Mouse (Mus musculus): ENCODE results near the gene Elp4. TPM values are rescaled to one million over a fixed set of nuclear protein-coding genes. Genes with fewer than 3 reads are reported as not detected.

Elp4 gene
- total RNA-seq, 4 experiments from 2014 or later: 13.5 to 23.1 (median 16.5) TPM

Other genes with a start within 250 kb of the Elp4 start
- not detected for gene Pax6, start 235.7 kb downstream of the Elp4 start, total RNA-seq (2022)
- gene Immp1l, start 74 bp upstream of the Elp4 start, total RNA-seq (2022): 10 to 100 TPM; 33.4 to 50.7 (median 36.8) TPM
- gene Dnajc24, start 99.0 kb upstream of the Elp4 start, total RNA-seq (2022): 10 to 100 TPM; 25.0 to 43.6 (median 32.3) TPM